Comparison of ENCODE assay signal across 8 mouse cellular contexts in the genomic region with DNA sequence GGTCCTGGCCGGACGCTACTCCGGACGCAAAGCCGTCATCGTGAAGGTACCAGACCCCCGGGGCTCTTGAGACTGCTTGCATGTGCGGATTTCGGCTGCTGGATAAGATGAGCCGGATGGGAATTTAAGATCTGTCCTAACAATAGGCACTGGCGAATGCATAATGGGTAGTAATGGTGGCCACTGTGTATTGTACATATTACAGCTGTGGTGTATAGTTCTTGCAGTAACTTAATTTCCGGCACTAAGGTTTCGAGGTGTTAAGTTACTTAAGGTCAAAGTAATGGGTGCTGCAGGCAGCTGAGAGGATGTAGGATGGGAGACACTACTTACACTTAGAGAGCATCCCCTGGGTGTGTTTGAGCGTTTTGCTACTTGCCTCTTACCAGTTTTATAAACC. TPM values are rescaled to one million over a fixed set of nuclear protein-coding genes. Genes with fewer than 3 reads are reported as not detected.
A peak's percentile ranks its signal among the peaks of the same experiment; 100 is the strongest.
DNase-seq lines count a peak whose midpoint lies in the region; ATAC-seq and TF ChIP-seq lines count a peak whose summit lies in the region.

No protein-coding gene starts in this region.

- in situ Hi-C loops in Patski (cut with MboI; ENCODE audit: low pct_unique_long_range_greater_than_20kb), result no loop called here

- peak overlapping the region; percentile 88 for H3K9ac ChIP-seq in kidney, embryonic 14.5 days (ENCODE audit: low read depth, low read length)
- peak overlapping the region; percentile 94 for H3K9ac ChIP-seq in hindbrain, embryonic 13.5 days
- peak overlapping the region; percentile 95 for H3K9ac ChIP-seq in midbrain, embryonic 14.5 days (replicated peaks; ENCODE audit: low read length)

- no peaks in the 10 kb centered on the region for H3K9me3 ChIP-seq in kidney, embryonic 14.5 days (ENCODE audit: control insufficient read depth, low read length)
- no peaks in the 10 kb centered on the region for H3K9me3 ChIP-seq in hindbrain, embryonic 13.5 days
- H3K9me3 ChIP-seq in midbrain, embryonic 14.5 days (ENCODE audit: control insufficient read depth, low read length), result no peaks in the 10 kb centered on the region

- no peak for DNase-seq in kidney, postnatal 4 days
- no peak for DNase-seq in Patski (ENCODE audit: low read depth, low spot score)
- no peak for DNase-seq in midbrain, embryonic 14.5 days
- DNase-seq in ovary, postnatal 14 days (ENCODE audit: low spot score), result no peak
- no peak for DNase-seq in adrenal gland, postnatal 14 days
- DNase-seq in left cerebral cortex, postnatal 10 days (ENCODE audit: extremely low spot score in 1 of 2, low spot score in 2 of 2), result no peak

- no peak for TF ChIP-seq CTCF in Patski (IDR thresholded peaks at IDR 0.05)

- intact Hi-C loops in left cerebral cortex, postnatal 10 days (cut with DNase I), result no loop called here

- H3K27me3 ChIP-seq in kidney, embryonic 14.5 days (ENCODE audit: control insufficient read depth, insufficient read depth, low read length), result no peaks in the 10 kb centered on the region
- no peaks in the 10 kb centered on the region for H3K27me3 ChIP-seq in Patski
- no peaks in the 10 kb centered on the region for H3K27me3 ChIP-seq in hindbrain, embryonic 13.5 days
- no peaks in the 10 kb centered on the region for H3K27me3 ChIP-seq in midbrain, embryonic 14.5 days (ENCODE audit: control insufficient read depth, insufficient read depth, low read length)

- H3K27ac ChIP-seq in kidney, embryonic 14.5 days (ENCODE audit: low read depth, low read length), result peak overlapping the region; percentile 86
- peak overlapping the region; percentile 94 for H3K27ac ChIP-seq in hindbrain, embryonic 13.5 days
- peak overlapping the region; percentile 96 for H3K27ac ChIP-seq in midbrain, embryonic 14.5 days (replicated peaks; ENCODE audit: low read depth, low read length)

- CTCF ChIA-PET in Patski (lab: Charles Lee), result interaction anchor here (0.7 to 1.8 kb wide), 4 partner anchors 10 to 26 kb away, joined by 3 to 11 read pairs (median 9); partner anchors contain the start of gene Aarsd1

- POLR2A ChIA-PET in Patski (lab: Charles Lee), result interaction anchor here (3.0 kb wide), 1 partner anchor 26 kb away, joined by 12 read pairs; the partner anchor contains the start of gene Aarsd1

- peaks cover 6% of the 10 kb centered on the region; the same call in 1 of the 2 replicates for H3K4me1 ChIP-seq in kidney, embryonic 14.5 days (ENCODE audit: control insufficient read depth, insufficient read depth, low read length)
- H3K4me1 ChIP-seq in hindbrain, embryonic 13.5 days (replicated peaks), result peaks cover 21% of the 10 kb centered on the region
- H3K4me1 ChIP-seq in midbrain, embryonic 14.5 days (ENCODE audit: control insufficient read depth, insufficient read depth, low read length), result peaks cover 10% of the 10 kb centered on the region

- ATAC-seq in kidney, embryonic 14.5 days (ENCODE audit: low FRiP score, low TSS enrichment), result peak; percentile 5; the same call in 1 of the 2 replicates
- peak; percentile 6 for ATAC-seq in Patski
- ATAC-seq in hindbrain, embryonic 13.5 days (ENCODE audit: low FRiP score), result no peak
- no peak for ATAC-seq in midbrain, embryonic 14.5 days (ENCODE audit: low FRiP score, low TSS enrichment)

- H3K4me2 ChIP-seq in kidney, embryonic 14.5 days (replicated peaks; ENCODE audit: low read depth, low read length), result peak overlapping the region; percentile 71
- peak overlapping the region; percentile 99 for H3K4me2 ChIP-seq in hindbrain, embryonic 13.5 days
- peak overlapping the region; percentile 98 for H3K4me2 ChIP-seq in midbrain, embryonic 14.5 days (ENCODE audit: low read length)

- WGBS in kidney, embryonic 14.5 days, result under 1% methylated on average over 14 of the region's 14 CpGs
- WGBS in hindbrain, embryonic 13.5 days, result 2% methylated on average over 14 of the region's 14 CpGs
- WGBS in midbrain, embryonic 14.5 days, result 1% methylated on average over 14 of the region's 14 CpGs

- H3K4me3 ChIP-seq in kidney, embryonic 14.5 days (ENCODE audit: low read length), result peak overlapping the region; percentile 69
- H3K4me3 ChIP-seq in hindbrain, embryonic 13.5 days, result peak overlapping the region; percentile 80
- peak overlapping the region; percentile 59 for H3K4me3 ChIP-seq in midbrain, embryonic 14.5 days (replicated peaks; ENCODE audit: low read depth, low read length)

- peaks cover 27% of the 10 kb centered on the region for H3K36me3 ChIP-seq in kidney, embryonic 14.5 days (ENCODE audit: control insufficient read depth, insufficient read depth, low read length)
- H3K36me3 ChIP-seq in hindbrain, embryonic 13.5 days, result peaks cover 27% of the 10 kb centered on the region
- H3K36me3 ChIP-seq in midbrain, embryonic 14.5 days (ENCODE audit: control insufficient read depth, insufficient read depth, low read length), result peaks cover 29% of the 10 kb centered on the region

RNA-seq across cellular contexts. Expression of gene Rpl27, which starts 0.7 kb away (rescaled TPM):
- polyA plus RNA-seq in kidney, embryonic 14.5 days (2014; fragmentation: Nextera tagmentation; extraction: Ambion mirVana), result 430 and 578 TPM in 2 replicates
- polyA plus RNA-seq in Patski (2021), result 391 TPM
- 301 and 310 TPM in 2 replicates for polyA plus RNA-seq in hindbrain, embryonic 13.5 days (2015; fragmentation: Nextera tagmentation; extraction: Ambion mirVana)
- polyA plus RNA-seq in midbrain, embryonic 14.5 days (2014; fragmentation: Nextera tagmentation; extraction: Ambion mirVana), result 301 and 329 TPM in 2 replicates
- total RNA-seq in adrenal gland, postnatal 14 days (2021), result 98.3 and 102 TPM in 2 replicates
- 10 to 100 TPM; 49.9 to 58.1 TPM for total RNA-seq in left cerebral cortex, postnatal 10 days (2021)

RNA-seq across cellular contexts. Expression of gene Ifi35, which starts 5.4 kb away (rescaled TPM):
- polyA plus RNA-seq in kidney, embryonic 14.5 days (2014; fragmentation: Nextera tagmentation; extraction: Ambion mirVana), result 9.6 and 10.4 TPM in 2 replicates
- polyA plus RNA-seq in Patski (2021), result 39.5 TPM
- polyA plus RNA-seq in hindbrain, embryonic 13.5 days (2015; fragmentation: Nextera tagmentation; extraction: Ambion mirVana), result 3.7 and 4.0 TPM in 2 replicates
- 1.5 and 5.9 TPM in 2 replicates for polyA plus RNA-seq in midbrain, embryonic 14.5 days (2014; fragmentation: Nextera tagmentation; extraction: Ambion mirVana)
- total RNA-seq in adrenal gland, postnatal 14 days (2021), result 29.0 and 29.6 TPM in 2 replicates
- total RNA-seq in left cerebral cortex, postnatal 10 days (2021), result 1 to 10 TPM; 1.8 to 2.8 TPM

RNA-seq across cellular contexts. Expression of gene Ptges3l, which starts 17.6 kb away (rescaled TPM):
- 8.9 and 10.3 TPM in 2 replicates for polyA plus RNA-seq in kidney, embryonic 14.5 days (2014; fragmentation: Nextera tagmentation; extraction: Ambion mirVana)
- polyA plus RNA-seq in Patski (2021), result 28.1 TPM
- 2.3 and 2.8 TPM in 2 replicates for polyA plus RNA-seq in hindbrain, embryonic 13.5 days (2015; fragmentation: Nextera tagmentation; extraction: Ambion mirVana)
- polyA plus RNA-seq in midbrain, embryonic 14.5 days (2014; fragmentation: Nextera tagmentation; extraction: Ambion mirVana), result 1.1 TPM in 2 replicates
- 3.2 and 5.3 TPM in 2 replicates for total RNA-seq in adrenal gland, postnatal 14 days (2021)
- total RNA-seq in left cerebral cortex, postnatal 10 days (2021), result 1 to 10 TPM; 3.4 TPM

RNA-seq across cellular contexts. Expression of gene Rundc1, which starts 17.9 kb away (rescaled TPM):
- 8.2 and 16.1 TPM in 2 replicates for polyA plus RNA-seq in kidney, embryonic 14.5 days (2014; fragmentation: Nextera tagmentation; extraction: Ambion mirVana)
- 26.1 TPM for polyA plus RNA-seq in Patski (2021)
- 28.6 and 29.8 TPM in 2 replicates for polyA plus RNA-seq in hindbrain, embryonic 13.5 days (2015; fragmentation: Nextera tagmentation; extraction: Ambion mirVana)
- 21.1 and 23.1 TPM in 2 replicates for polyA plus RNA-seq in midbrain, embryonic 14.5 days (2014; fragmentation: Nextera tagmentation; extraction: Ambion mirVana)
- total RNA-seq in adrenal gland, postnatal 14 days (2021), result 19.6 and 20.9 TPM in 2 replicates
- 10 to 100 TPM; 24.4 to 26.0 TPM for total RNA-seq in left cerebral cortex, postnatal 10 days (2021)

RNA-seq across cellular contexts. Expression of gene Gm27029, which starts 18.2 kb away (rescaled TPM):
- 10.4 and 11.5 TPM in 2 replicates for polyA plus RNA-seq in kidney, embryonic 14.5 days (2014; fragmentation: Nextera tagmentation; extraction: Ambion mirVana)
- polyA plus RNA-seq in Patski (2021), result 7.6 TPM
- polyA plus RNA-seq in hindbrain, embryonic 13.5 days (2015; fragmentation: Nextera tagmentation; extraction: Ambion mirVana), result 4.8 and 8.0 TPM in 2 replicates
- 7.5 and 7.6 TPM in 2 replicates for polyA plus RNA-seq in midbrain, embryonic 14.5 days (2014; fragmentation: Nextera tagmentation; extraction: Ambion mirVana)
- total RNA-seq in adrenal gland, postnatal 14 days (2021), result 3.9 and 6.0 TPM in 2 replicates
- 1 to 10 TPM; 6.4 to 6.9 TPM for total RNA-seq in left cerebral cortex, postnatal 10 days (2021)

Comparison
In these comparisons a context has a peak if more than half of its experiments do, and no peak if none do; other contexts are left out.
1. ATAC-seq: peak in kidney, embryonic 14.5 days (single experiment) and Patski (single experiment); none in hindbrain, embryonic 13.5 days (single experiment) and midbrain, embryonic 14.5 days (single experiment).
2. Peak in every context shown above with its lines, with median percentiles within 50 percentile points of each other: H3K27ac ChIP-seq, H3K4me2 ChIP-seq, H3K4me3 ChIP-seq and H3K9ac ChIP-seq.